Mouse (Mus musculus): ENCODE results near the gene Clcn3. TPM values are rescaled to one million over a fixed set of nuclear protein-coding genes. Genes with fewer than 3 reads are reported as not detected.

The Clcn3 gene
- polyA plus RNA-seq, 1 experiment from 2014 or later: 70.6 TPM

DNA sequence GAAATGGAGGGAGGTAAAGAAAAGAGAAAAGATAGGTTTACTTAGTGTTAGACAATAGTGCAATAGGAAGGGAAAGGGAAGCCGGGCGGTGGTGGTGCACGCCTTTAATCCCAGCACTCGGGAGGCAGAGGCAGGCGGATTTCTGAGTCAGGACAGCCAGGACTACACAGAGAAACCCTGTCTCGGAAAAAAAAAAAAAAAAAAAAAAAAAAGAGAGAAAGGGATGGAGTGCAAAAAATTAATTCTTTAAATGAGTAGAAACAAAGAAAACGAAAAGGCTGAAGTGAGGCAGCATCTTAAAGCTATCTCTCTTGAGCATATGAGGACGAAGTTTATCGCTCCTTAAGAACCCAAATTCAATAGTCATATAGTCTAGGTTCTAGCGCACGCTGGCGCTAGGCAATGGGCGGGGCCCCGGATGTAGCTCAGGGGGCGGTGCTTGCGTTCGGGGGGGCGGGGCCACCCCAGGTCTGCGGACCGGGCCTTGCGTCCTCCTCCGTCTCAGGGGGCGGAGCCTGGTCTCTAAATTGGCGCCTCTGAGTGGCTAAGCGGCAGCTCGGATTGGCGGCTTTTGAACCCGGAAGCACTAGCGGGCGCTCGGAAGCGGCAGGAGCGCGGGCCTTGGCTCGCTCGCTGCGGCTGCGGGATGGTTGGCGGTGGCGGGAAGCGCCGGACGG is 93.1 kb downstream of the Clcn3 start, which contains the start of gene Hpf1:
Gene Hpf1 (plus strand): TSS at position 576 of the 677 bp plus-strand sequence.
- WGBS: 4% methylated on average over 43 of the region's 43 CpGs
- H3K27me3 ChIP-seq (replicated peaks; ENCODE audit: control insufficient read depth, insufficient read depth, low read length): no peaks in the 10 kb centered on the region

GRCm38 (mm10) chr8:60889131-60889842 is 93.8 kb downstream of the Clcn3 start:
- no peak overlapping the region for H3K4me3 ChIP-seq (replicated peaks; ENCODE audit: low read length)
- peaks cover 2% of the 10 kb centered on the region; the same call in 1 of the 2 replicates for H3K36me3 ChIP-seq (ENCODE audit: control insufficient read depth, insufficient read depth)
- WGBS: 83% methylated on average over 11 of the region's 11 CpGs
- H3K9ac ChIP-seq (replicated peaks; ENCODE audit: low read depth, low read length): no peak overlapping the region
- H3K4me2 ChIP-seq (ENCODE audit: low read length): peak overlapping the region; percentile 88
- no peak for ATAC-seq
- no peak overlapping the region for H3K27ac ChIP-seq (ENCODE audit: low read length)
- peaks cover 15% of the 10 kb centered on the region for H3K4me1 ChIP-seq (replicated peaks; ENCODE audit: control insufficient read depth, insufficient read depth, low read length)
- H3K9me3 ChIP-seq (ENCODE audit: control insufficient read depth, low read length): no peaks in the 10 kb centered on the region
- no peaks in the 10 kb centered on the region for H3K27me3 ChIP-seq (replicated peaks; ENCODE audit: control insufficient read depth, insufficient read depth, low read length)

More for the DNA sequence above, 93.1 kb downstream of the Clcn3 start, which contains the start of gene Hpf1:
- peak within 1 kb of the TSS; percentile 82 for H3K4me3 ChIP-seq (replicated peaks; ENCODE audit: low read length)
- H3K27ac ChIP-seq (ENCODE audit: low read length): peak within 1 kb of the TSS; percentile 61
- peaks cover 3% of the 10 kb centered on the region; the same call in 1 of the 2 replicates for H3K36me3 ChIP-seq (ENCODE audit: control insufficient read depth, insufficient read depth)
- peak within 1 kb of the TSS; percentile 91 for H3K9ac ChIP-seq (replicated peaks; ENCODE audit: low read depth, low read length)
- H3K4me2 ChIP-seq (ENCODE audit: low read length): peak within 1 kb of the TSS; percentile 88
- H3K9me3 ChIP-seq (ENCODE audit: control insufficient read depth, low read length): no peaks in the 10 kb centered on the region
- ATAC-seq: peak; percentile 99
- H3K4me1 ChIP-seq (replicated peaks; ENCODE audit: control insufficient read depth, insufficient read depth, low read length): peaks cover 15% of the 10 kb centered on the region

- Histone ChIP-seq H3K4me1 (replicated peaks; ENCODE audit: control insufficient read depth, insufficient read depth, low read length) (peaks cover 10% of the 10 kb centered on the region), H3K9me3 (ENCODE audit: control insufficient read depth, low read length) (no peaks in the 10 kb centered on the region), H3K27ac (ENCODE audit: low read length) (no peak overlapping the region), H3K36me3 (ENCODE audit: control insufficient read depth, insufficient read depth) (no peaks in the 10 kb centered on the region), H3K9ac (replicated peaks; ENCODE audit: low read depth, low read length) (no peak overlapping the region), H3K27me3 (replicated peaks; ENCODE audit: control insufficient read depth, insufficient read depth, low read length) (no peaks in the 10 kb centered on the region), H3K4me2 (ENCODE audit: low read length) (no peak overlapping the region), H3K4me3 (replicated peaks; ENCODE audit: low read length) (no peak overlapping the region)
- no peak for ATAC-seq
- WGBS: 30% methylated on average over 6 of the region's 6 CpGs
Measured at GRCm38 (mm10) chr8:60886736-60887135, 96.4 kb downstream of the Clcn3 start.

GRCm38 (mm10) chr8:60883419-60884137 is 99.5 kb downstream of the Clcn3 start:
- ATAC-seq: no peak
- H3K27ac ChIP-seq (ENCODE audit: low read length): no peak overlapping the region
- no peaks in the 10 kb centered on the region for H3K36me3 ChIP-seq (ENCODE audit: control insufficient read depth, insufficient read depth)
- H3K9ac ChIP-seq (replicated peaks; ENCODE audit: low read depth, low read length): no peak overlapping the region
- no peaks in the 10 kb centered on the region for H3K4me1 ChIP-seq (replicated peaks; ENCODE audit: control insufficient read depth, insufficient read depth, low read length)
- 68% methylated on average over 4 of the region's 4 CpGs for WGBS
- H3K4me3 ChIP-seq (replicated peaks; ENCODE audit: low read length): no peak overlapping the region
- H3K9me3 ChIP-seq (ENCODE audit: control insufficient read depth, low read length): no peaks in the 10 kb centered on the region
- H3K4me2 ChIP-seq (ENCODE audit: low read length): no peak overlapping the region
- no peaks in the 10 kb centered on the region for H3K27me3 ChIP-seq (replicated peaks; ENCODE audit: control insufficient read depth, insufficient read depth, low read length)

DNA sequence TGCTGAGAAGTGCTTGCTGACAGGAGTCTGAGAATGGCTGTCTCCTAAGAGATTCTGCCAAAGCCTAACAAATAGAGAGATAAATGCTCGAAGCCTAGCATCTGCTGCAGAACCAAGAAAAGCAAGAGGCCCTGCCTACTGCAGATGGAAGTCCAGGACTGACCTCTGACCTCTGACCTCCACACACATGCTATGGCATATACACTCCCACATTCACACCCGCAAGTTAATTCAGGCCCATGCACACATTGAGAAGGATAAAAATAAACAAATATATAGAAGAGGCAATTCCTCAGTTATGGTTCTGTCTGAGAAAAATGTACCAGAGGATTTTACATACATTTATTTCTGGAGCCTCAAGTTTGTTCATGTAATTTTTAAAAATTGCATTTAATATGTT is 104.5 kb downstream of the Clcn3 start:
- H3K4me3 ChIP-seq (replicated peaks; ENCODE audit: low read length): no peak overlapping the region
- no peak overlapping the region for H3K27ac ChIP-seq (ENCODE audit: low read length)
- 93% methylated on average over 2 of the region's 2 CpGs for WGBS
- no peaks in the 10 kb centered on the region for H3K4me1 ChIP-seq (replicated peaks; ENCODE audit: control insufficient read depth, insufficient read depth, low read length)
- ATAC-seq: no peak
- no peaks in the 10 kb centered on the region for H3K36me3 ChIP-seq (ENCODE audit: control insufficient read depth, insufficient read depth)
- H3K27me3 ChIP-seq (replicated peaks; ENCODE audit: control insufficient read depth, insufficient read depth, low read length): no peaks in the 10 kb centered on the region
- no peaks in the 10 kb centered on the region for H3K9me3 ChIP-seq (ENCODE audit: control insufficient read depth, low read length)
- H3K4me2 ChIP-seq (ENCODE audit: low read length): no peak overlapping the region
- H3K9ac ChIP-seq (replicated peaks; ENCODE audit: low read depth, low read length): no peak overlapping the region

- no peak overlapping the region for H3K9ac ChIP-seq (replicated peaks; ENCODE audit: low read depth, low read length)
- no peak for ATAC-seq
- H3K4me1 ChIP-seq (replicated peaks; ENCODE audit: control insufficient read depth, insufficient read depth, low read length): no peaks in the 10 kb centered on the region
- H3K36me3 ChIP-seq (ENCODE audit: control insufficient read depth, insufficient read depth): no peaks in the 10 kb centered on the region
- no peaks in the 10 kb centered on the region for H3K9me3 ChIP-seq (ENCODE audit: control insufficient read depth, low read length)
- no peaks in the 10 kb centered on the region for H3K27me3 ChIP-seq (replicated peaks; ENCODE audit: control insufficient read depth, insufficient read depth, low read length)
- 84% methylated on average over 13 of the region's 13 CpGs for WGBS
- H3K4me2 ChIP-seq (ENCODE audit: low read length): no peak overlapping the region
- no peak overlapping the region for H3K4me3 ChIP-seq (replicated peaks; ENCODE audit: low read length)
- no peak overlapping the region for H3K27ac ChIP-seq (ENCODE audit: low read length)
Measured at GRCm38 (mm10) chr8:60870231-60871193, 112.6 kb downstream of the Clcn3 start.

- H3K4me3 ChIP-seq (replicated peaks; ENCODE audit: low read length): no peak overlapping the region
- ATAC-seq: no peak
- H3K9ac ChIP-seq (replicated peaks; ENCODE audit: low read depth, low read length): no peak overlapping the region
- no peaks in the 10 kb centered on the region for H3K9me3 ChIP-seq (ENCODE audit: control insufficient read depth, low read length)
- 89% methylated on average over 2 of the region's 2 CpGs for WGBS
- no peak overlapping the region for H3K4me2 ChIP-seq (ENCODE audit: low read length)
- no peaks in the 10 kb centered on the region for H3K36me3 ChIP-seq (ENCODE audit: control insufficient read depth, insufficient read depth)
- no peaks in the 10 kb centered on the region for H3K27me3 ChIP-seq (replicated peaks; ENCODE audit: control insufficient read depth, insufficient read depth, low read length)
- no peaks in the 10 kb centered on the region for H3K4me1 ChIP-seq (replicated peaks; ENCODE audit: control insufficient read depth, insufficient read depth, low read length)
- H3K27ac ChIP-seq (ENCODE audit: low read length): no peak overlapping the region
Measured at GRCm38 (mm10) chr8:60869761-60870160, 113.3 kb downstream of the Clcn3 start.

- H3K9me3 ChIP-seq (ENCODE audit: control insufficient read depth, low read length): no peaks in the 10 kb centered on the region
- no peak overlapping the region for H3K27ac ChIP-seq (ENCODE audit: low read length)
- no peaks in the 10 kb centered on the region for H3K27me3 ChIP-seq (replicated peaks; ENCODE audit: control insufficient read depth, insufficient read depth, low read length)
- no peak overlapping the region for H3K4me2 ChIP-seq (ENCODE audit: low read length)
- H3K4me3 ChIP-seq (replicated peaks; ENCODE audit: low read length): no peak overlapping the region
- H3K4me1 ChIP-seq (replicated peaks; ENCODE audit: control insufficient read depth, insufficient read depth, low read length): no peaks in the 10 kb centered on the region
- H3K36me3 ChIP-seq (ENCODE audit: control insufficient read depth, insufficient read depth): no peaks in the 10 kb centered on the region
- 95% methylated on average over 4 of the region's 4 CpGs for WGBS
- ATAC-seq: no peak
- no peak overlapping the region for H3K9ac ChIP-seq (replicated peaks; ENCODE audit: low read depth, low read length)
Measured at GRCm38 (mm10) chr8:60868236-60868965, 114.7 kb downstream of the Clcn3 start.

Measured in forebrain, embryonic 16.5 days (tissue).